Comparison of ENCODE assay signal across 8 mouse cellular contexts in the genomic region with DNA sequence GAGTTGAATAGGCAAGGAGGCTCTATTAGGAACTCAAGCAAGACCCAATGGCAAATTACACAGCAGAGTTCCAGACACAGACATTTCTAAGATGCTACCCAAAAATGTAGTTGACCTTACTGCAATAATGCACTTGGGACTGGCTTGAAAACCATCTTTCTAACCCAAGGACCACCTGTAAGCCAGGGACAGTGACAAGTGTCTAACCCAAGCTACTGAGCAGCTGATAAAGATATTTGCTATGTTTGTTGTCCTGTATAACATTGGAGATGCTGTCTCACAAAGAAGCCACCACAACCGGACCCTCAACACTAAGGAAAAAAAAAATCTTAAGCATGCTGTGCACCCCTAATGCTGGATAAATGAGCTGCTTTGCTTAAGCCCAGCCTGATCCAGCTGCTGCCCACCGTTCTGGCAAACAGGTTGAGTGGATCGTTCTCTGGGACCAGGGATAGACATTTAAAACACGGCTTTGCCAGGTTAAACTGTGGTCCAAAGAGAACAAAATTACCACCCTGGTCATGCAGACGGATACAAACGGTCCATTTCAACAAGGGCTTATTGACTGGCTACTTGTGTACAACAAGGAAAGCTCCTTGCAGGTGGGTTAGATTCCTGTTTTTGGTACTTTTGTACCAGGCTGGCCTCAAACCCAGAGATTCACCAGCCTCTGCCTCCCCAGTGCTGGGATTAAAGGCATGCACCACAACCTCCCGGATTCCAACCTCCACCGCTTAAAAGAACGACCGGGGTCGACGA. TPM values are rescaled to one million over a fixed set of nuclear protein-coding genes. Genes with fewer than 3 reads are reported as not detected.
A peak's percentile ranks its signal among the peaks of the same experiment; 100 is the strongest.
DNase-seq lines count a peak whose midpoint lies in the region; ATAC-seq and TF ChIP-seq lines count a peak whose summit lies in the region.

No protein-coding gene starts in this region.

- TF ChIP-seq POLR2A in bone marrow, adult 2 months (IDR thresholded peaks at IDR 0.05; ENCODE audit: borderline replicate concordance, control insufficient read depth, low read depth, low read length), result no peak

- H3K4me3 ChIP-seq in kidney, embryonic 16.5 days (ENCODE audit: low read length), result peak overlapping the region; percentile 96
- H3K4me3 ChIP-seq in bone marrow, adult 2 months (replicated peaks; ENCODE audit: control insufficient read depth, low read depth, low read length), result peak overlapping the region; percentile 94
- peak overlapping the region; percentile 87 for H3K4me3 ChIP-seq in hindbrain, embryonic 13.5 days
- peak overlapping the region; percentile 93 for H3K4me3 ChIP-seq in midbrain, embryonic 15.5 days

- no peaks in the 10 kb centered on the region for H3K9me3 ChIP-seq in kidney, embryonic 16.5 days (ENCODE audit: low read length)
- no peaks in the 10 kb centered on the region for H3K9me3 ChIP-seq in hindbrain, embryonic 13.5 days
- no peaks in the 10 kb centered on the region for H3K9me3 ChIP-seq in midbrain, embryonic 15.5 days

- H3K4me2 ChIP-seq in kidney, embryonic 16.5 days (replicated peaks; ENCODE audit: low read depth, low read length), result peak overlapping the region; percentile 82
- peak overlapping the region; percentile 84 for H3K4me2 ChIP-seq in hindbrain, embryonic 13.5 days
- peak overlapping the region; percentile 70 for H3K4me2 ChIP-seq in midbrain, embryonic 15.5 days

- no peak for ATAC-seq in kidney, embryonic 16.5 days (ENCODE audit: low FRiP score, low TSS enrichment)
- no peak for ATAC-seq in hindbrain, embryonic 13.5 days (ENCODE audit: low FRiP score)
- ATAC-seq in midbrain, embryonic 15.5 days (replicated peaks), result no peak
- no peak for ATAC-seq in CD4-positive, CD25-positive, alpha-beta regulatory T cell, adult 4 months

- H3K36me3 ChIP-seq in kidney, embryonic 16.5 days (ENCODE audit: insufficient read depth, low read length), result peaks cover 16% of the 10 kb centered on the region
- H3K36me3 ChIP-seq in hindbrain, embryonic 13.5 days, result peaks cover 16% of the 10 kb centered on the region
- H3K36me3 ChIP-seq in midbrain, embryonic 15.5 days (replicated peaks), result peaks cover 10% of the 10 kb centered on the region

- peak overlapping the region; percentile 87 for H3K27ac ChIP-seq in kidney, embryonic 16.5 days (ENCODE audit: low read length)
- H3K27ac ChIP-seq in bone marrow, adult 2 months (ENCODE audit: control insufficient read depth, insufficient read depth, low read depth, low read length, poor library complexity), result 0 out of 2 replicates have a peak overlapping the region, but pooled peaks have one; percentile 57
- peak overlapping the region; percentile 89 for H3K27ac ChIP-seq in hindbrain, embryonic 13.5 days
- peak overlapping the region; percentile 88; the same call in 1 of the 2 replicates for H3K27ac ChIP-seq in midbrain, embryonic 15.5 days

- H3K4me1 ChIP-seq in kidney, embryonic 16.5 days (ENCODE audit: insufficient read depth, low read length), result peaks cover 32% of the 10 kb centered on the region
- H3K4me1 ChIP-seq in bone marrow, adult 2 months (ENCODE audit: control insufficient read depth, insufficient read depth, low read length), result no peaks in the 10 kb centered on the region; the same call in 1 of the 2 replicates
- H3K4me1 ChIP-seq in hindbrain, embryonic 13.5 days (replicated peaks), result peaks cover 39% of the 10 kb centered on the region
- H3K4me1 ChIP-seq in midbrain, embryonic 15.5 days, result peaks cover 42% of the 10 kb centered on the region

- TF ChIP-seq CTCF in bone marrow, adult 2 months (IDR thresholded peaks at IDR 0.05; ENCODE audit: control insufficient read depth, insufficient read depth, low read length), result no peak

- no peak for DNase-seq in kidney, postnatal 36 days
- DNase-seq in left cerebral cortex, adult 8-10 months (ENCODE audit: low spot score in 2 of 2), result no peak
- no peak for DNase-seq in layer of hippocampus, adult 18-20 months (ENCODE audit: low spot score in 2 of 2)

- H3K9ac ChIP-seq in kidney, embryonic 16.5 days (replicated peaks; ENCODE audit: low read length), result peak overlapping the region; percentile 87
- H3K9ac ChIP-seq in hindbrain, embryonic 13.5 days, result peak overlapping the region; percentile 94
- peak overlapping the region; percentile 94 for H3K9ac ChIP-seq in midbrain, embryonic 15.5 days

- no peaks in the 10 kb centered on the region for H3K27me3 ChIP-seq in kidney, embryonic 16.5 days (ENCODE audit: insufficient read depth, low read length)
- peaks cover 10% of the 10 kb centered on the region; the same call in 1 of the 2 replicates for H3K27me3 ChIP-seq in hindbrain, embryonic 13.5 days
- H3K27me3 ChIP-seq in midbrain, embryonic 15.5 days (replicated peaks), result peaks cover 9% of the 10 kb centered on the region; the same call in 1 of the 2 replicates

- under 1% methylated on average over 12 of the region's 12 CpGs for WGBS in kidney, embryonic 16.5 days
- WGBS in bone marrow, adult 2 months, result 2% methylated on average over 12 of the region's 12 CpGs
- WGBS in hindbrain, embryonic 13.5 days, result 6% methylated on average over 12 of the region's 12 CpGs
- WGBS in midbrain, embryonic 15.5 days, result 4% methylated on average over 12 of the region's 12 CpGs

RNA-seq across cellular contexts. Expression of gene Ndufb10, which starts 1.0 kb away (rescaled TPM):
- polyA plus RNA-seq in kidney, embryonic 16.5 days (2015; fragmentation: Nextera tagmentation; extraction: Ambion mirVana), result 258 and 262 TPM in 2 replicates
- polyA plus RNA-seq in bone marrow, adult 2 months (2011; ENCODE audit: insufficient read depth, insufficient read length, low replicate concordance, missing spikeins), result 150 and 172 TPM in 2 replicates
- polyA plus RNA-seq in hindbrain, embryonic 13.5 days (2015; fragmentation: Nextera tagmentation; extraction: Ambion mirVana), result 259 and 262 TPM in 2 replicates
- polyA plus RNA-seq in midbrain, embryonic 15.5 days (2015; fragmentation: Nextera tagmentation; extraction: Ambion mirVana), result 270 and 281 TPM in 2 replicates
- total RNA-seq in left cerebral cortex, adult 8-10 months (2022), result 100 to 1,000 TPM; 208 to 258 (median 238) TPM
- total RNA-seq in layer of hippocampus, adult 18-20 months (2021), result 100 to 1,000 TPM; 226 to 238 TPM
- 100 to 1,000 TPM; 227 to 245 TPM for polyA plus RNA-seq in CD4-positive, CD25-positive, alpha-beta regulatory T cell, adult 4 months (2017; shearing (Covaris generic))

RNA-seq across cellular contexts. Expression of gene Rpl3l, which starts 4.3 kb away (rescaled TPM):
- polyA plus RNA-seq in kidney, embryonic 16.5 days (2015; fragmentation: Nextera tagmentation; extraction: Ambion mirVana), result 0.15 TPM in 1 of 2 replicates, not detected in the other
- polyA plus RNA-seq in bone marrow, adult 2 months (2011; ENCODE audit: insufficient read depth, insufficient read length, low replicate concordance, missing spikeins), result 2.5 TPM in 1 of 2 replicates, not detected in the other
- polyA plus RNA-seq in hindbrain, embryonic 13.5 days (2015; fragmentation: Nextera tagmentation; extraction: Ambion mirVana), result not detected in 2 replicates
- not detected in 2 replicates for polyA plus RNA-seq in midbrain, embryonic 15.5 days (2015; fragmentation: Nextera tagmentation; extraction: Ambion mirVana)
- under 1 TPM; 0.36 to 0.94 (median 0.43) TPM for total RNA-seq in left cerebral cortex, adult 8-10 months (2022)
- total RNA-seq in layer of hippocampus, adult 18-20 months (2021), result under 1 TPM; 0.27 to 0.43 TPM
- polyA plus RNA-seq in CD4-positive, CD25-positive, alpha-beta regulatory T cell, adult 4 months (2017; shearing (Covaris generic)), result not detected

RNA-seq across cellular contexts. Expression of gene Rps2, which starts 5.4 kb away (rescaled TPM):
- polyA plus RNA-seq in kidney, embryonic 16.5 days (2015; fragmentation: Nextera tagmentation; extraction: Ambion mirVana), result 1,489 and 1,547 TPM in 2 replicates
- 828 and 1,146 TPM in 2 replicates for polyA plus RNA-seq in bone marrow, adult 2 months (2011; ENCODE audit: insufficient read depth, insufficient read length, low replicate concordance, missing spikeins)
- 782 and 783 TPM in 2 replicates for polyA plus RNA-seq in hindbrain, embryonic 13.5 days (2015; fragmentation: Nextera tagmentation; extraction: Ambion mirVana)
- polyA plus RNA-seq in midbrain, embryonic 15.5 days (2015; fragmentation: Nextera tagmentation; extraction: Ambion mirVana), result 706 and 744 TPM in 2 replicates
- total RNA-seq in left cerebral cortex, adult 8-10 months (2022), result 100 to 1,000 TPM; 270 to 312 (median 290) TPM
- total RNA-seq in layer of hippocampus, adult 18-20 months (2021), result 100 to 1,000 TPM; 318 to 320 TPM
- 100 to 1,000 TPM; 608 to 780 TPM for polyA plus RNA-seq in CD4-positive, CD25-positive, alpha-beta regulatory T cell, adult 4 months (2017; shearing (Covaris generic))

RNA-seq across cellular contexts. Expression of gene Rnf151, which starts 5.4 kb away (rescaled TPM):
- 0.26 TPM in 1 of 2 replicates, not detected in the other for polyA plus RNA-seq in kidney, embryonic 16.5 days (2015; fragmentation: Nextera tagmentation; extraction: Ambion mirVana)
- polyA plus RNA-seq in bone marrow, adult 2 months (2011; ENCODE audit: insufficient read depth, insufficient read length, low replicate concordance, missing spikeins), result not detected in 2 replicates
- 0.27 TPM in 1 of 2 replicates, not detected in the other for polyA plus RNA-seq in hindbrain, embryonic 13.5 days (2015; fragmentation: Nextera tagmentation; extraction: Ambion mirVana)
- polyA plus RNA-seq in midbrain, embryonic 15.5 days (2015; fragmentation: Nextera tagmentation; extraction: Ambion mirVana), result not detected in 2 replicates
- under 1 TPM in 1 of 4 experiments, not detected in 3; 0.37 TPM for total RNA-seq in left cerebral cortex, adult 8-10 months (2022)
- under 1 TPM in 1 of 2 experiments, not detected in 1; 0.27 TPM for total RNA-seq in layer of hippocampus, adult 18-20 months (2021)
- not detected for polyA plus RNA-seq in CD4-positive, CD25-positive, alpha-beta regulatory T cell, adult 4 months (2017; shearing (Covaris generic))

RNA-seq across cellular contexts. Expression of gene Msrb1, which starts 13.1 kb away (rescaled TPM):
- polyA plus RNA-seq in kidney, embryonic 16.5 days (2015; fragmentation: Nextera tagmentation; extraction: Ambion mirVana), result 33.3 and 33.8 TPM in 2 replicates
- polyA plus RNA-seq in bone marrow, adult 2 months (2011; ENCODE audit: insufficient read depth, insufficient read length, low replicate concordance, missing spikeins), result 106 and 309 TPM in 2 replicates
- 20.2 and 24.0 TPM in 2 replicates for polyA plus RNA-seq in hindbrain, embryonic 13.5 days (2015; fragmentation: Nextera tagmentation; extraction: Ambion mirVana)
- polyA plus RNA-seq in midbrain, embryonic 15.5 days (2015; fragmentation: Nextera tagmentation; extraction: Ambion mirVana), result 16.5 and 19.8 TPM in 2 replicates
- total RNA-seq in left cerebral cortex, adult 8-10 months (2022), result 10 to 100 TPM; 41.4 to 52.7 (median 44.7) TPM
- 10 to 100 TPM; 41.3 to 45.5 TPM for total RNA-seq in layer of hippocampus, adult 18-20 months (2021)
- polyA plus RNA-seq in CD4-positive, CD25-positive, alpha-beta regulatory T cell, adult 4 months (2017; shearing (Covaris generic)), result 10 to 100 TPM; 29.3 to 30.1 TPM
